18 mouse cellular contexts compared by ENCODE assay signal in genomic region chr8:9095980-9096379, GRCm38 (mm10).
DNase-seq lines count a peak whose midpoint lies in the region; ATAC-seq and TF ChIP-seq lines count a peak whose summit lies in the region.
"Had no signal": no experiment of that assay in that cellular context is flagged by ENCODE, and none has a peak within 500 bp of the region (broad histone marks: within the 10 kb centered on the region; RNA-seq: fewer than 3 reads in every experiment).

No protein-coding gene starts in this region.

- H3K9me3 ChIP-seq in MEL (replicated peaks; ENCODE audit: insufficient read depth, low read length), result no peaks in the 10 kb centered on the region
- no peaks in the 10 kb centered on the region for H3K9me3 ChIP-seq in lung, postnatal 0 days (ENCODE audit: low read length)
- H3K9me3 ChIP-seq in hindbrain, embryonic 14.5 days (ENCODE audit: control insufficient read depth, low read length), result no peaks in the 10 kb centered on the region
- H3K9me3 ChIP-seq: forebrain, embryonic 15.5 days; hindbrain, embryonic 10.5 days; liver, embryonic 15.5 days; midbrain, embryonic 13.5 days; neural tube, embryonic 13.5 days had no signal

- no peak for TF ChIP-seq RAD21 in MEL (IDR thresholded peaks at IDR 0.05; ENCODE audit: low read depth, low read length)

- no peak for TF ChIP-seq EP300 in MEL (IDR thresholded peaks at IDR 0.05; ENCODE audit: low read depth in 1 of 2, low read length in 2 of 2)
- TF ChIP-seq EP300 in lung, postnatal 0 days (IDR thresholded peaks at IDR 0.05), result peak; percentile 67; the same call in 1 of the 2 replicates

- H3K27me3 ChIP-seq in MEL (ENCODE audit: control insufficient read depth in 1 of 2, insufficient read depth in 2 of 2, low read length in 2 of 2), result no peaks in the 10 kb centered on the region
- H3K27me3 ChIP-seq in lung, postnatal 0 days (replicated peaks; ENCODE audit: insufficient read depth, low read length), result no peaks in the 10 kb centered on the region
- H3K27me3 ChIP-seq in hindbrain, embryonic 14.5 days (ENCODE audit: control insufficient read depth, insufficient read depth, low read length), result no peaks in the 10 kb centered on the region
- H3K27me3 ChIP-seq: forebrain, embryonic 15.5 days; liver, embryonic 15.5 days; midbrain, embryonic 13.5 days; neural tube, embryonic 13.5 days had no signal

- no peaks in the 10 kb centered on the region for H3K36me3 ChIP-seq in MEL (ENCODE audit: control insufficient read depth in 1 of 2, insufficient read depth in 2 of 2, low read length in 2 of 2)
- no peaks in the 10 kb centered on the region for H3K36me3 ChIP-seq in lung, postnatal 0 days (ENCODE audit: insufficient read depth, low read length)
- H3K36me3 ChIP-seq in hindbrain, embryonic 14.5 days (replicated peaks; ENCODE audit: control insufficient read depth, insufficient read depth), result no peaks in the 10 kb centered on the region
- H3K36me3 ChIP-seq: forebrain, embryonic 15.5 days; hindbrain, embryonic 10.5 days; liver, embryonic 15.5 days; midbrain, embryonic 13.5 days; neural tube, embryonic 13.5 days had no signal

- intact Hi-C loops in heart, postnatal 10 days (cut with DNase I), result no loop called here

- H3K27ac ChIP-seq in MEL (ENCODE audit: control insufficient read depth, low read depth, low read length), result no peak overlapping the region
- no peak overlapping the region for H3K27ac ChIP-seq in lung, postnatal 0 days (ENCODE audit: low read length)
- H3K27ac ChIP-seq in hindbrain, embryonic 14.5 days, result no peak overlapping the region
- H3K27ac ChIP-seq: forebrain, embryonic 15.5 days; hindbrain, embryonic 10.5 days; liver, embryonic 15.5 days; midbrain, embryonic 13.5 days; neural tube, embryonic 13.5 days had no signal

- H3K79me2 ChIP-seq in MEL (ENCODE audit: control insufficient read depth, insufficient read depth, low read length, poor library complexity), result no peaks in the 10 kb centered on the region

- no peak overlapping the region for H3K4me2 ChIP-seq in lung, postnatal 0 days (replicated peaks; ENCODE audit: low read depth, low read length)
- no peak overlapping the region for H3K4me2 ChIP-seq in hindbrain, embryonic 14.5 days (replicated peaks)
- H3K4me2 ChIP-seq: forebrain, embryonic 15.5 days; liver, embryonic 15.5 days; midbrain, embryonic 13.5 days; neural tube, embryonic 13.5 days had no signal

- DNase-seq in heart, postnatal 10 days, result peak; percentile 2 to 7
- no peak for DNase-seq in heart, adult 11 months
- peak; percentile 1 for DNase-seq in MEL (ENCODE audit: low read depth, low spot score)
- DNase-seq in kidney, adult 9 months, result peak; percentile 73
- peak; percentile 48 for DNase-seq in lung, postnatal 0 days (ENCODE audit: low spot score)
- DNase-seq in hindbrain, embryonic 14.5 days (ENCODE audit: low spot score), result no peak
- DNase-seq in cerebellum, postnatal 4 days (ENCODE audit: low spot score in 2 of 2), result no peak
- DNase-seq in frontal cortex, postnatal 25 days (ENCODE audit: low spot score in 2 of 2), result no peak
- DNase-seq: adrenal gland, adult 8-10 months; B cell, adult 2 months; cerebellum, postnatal 10 days; embryo, embryonic 11 days; thymus, postnatal 25 days had no signal

- no peak overlapping the region for H3K4me3 ChIP-seq in MEL (ENCODE audit: control insufficient read depth in 1 of 2, insufficient read depth in 1 of 2, low read depth in 2 of 2, low read length in 2 of 2)
- H3K4me3 ChIP-seq in lung, postnatal 0 days (ENCODE audit: low read depth, low read length), result no peak overlapping the region
- no peak overlapping the region for H3K4me3 ChIP-seq in hindbrain, embryonic 14.5 days (replicated peaks; ENCODE audit: low read length)
- H3K4me3 ChIP-seq: forebrain, embryonic 15.5 days; hindbrain, embryonic 10.5 days; liver, embryonic 15.5 days; midbrain, embryonic 13.5 days; neural tube, embryonic 13.5 days had no signal

- 38% methylated on average over 5 of the region's 5 CpGs for WGBS in lung, postnatal 0 days
- WGBS in hindbrain, embryonic 14.5 days, result 80% methylated on average over 5 of the region's 5 CpGs

- peak; percentile 73 for ATAC-seq in lung, postnatal 0 days
- no peak for ATAC-seq in hindbrain, embryonic 14.5 days (ENCODE audit: low FRiP score)
- ATAC-seq: forebrain, embryonic 15.5 days; midbrain, embryonic 13.5 days had no signal

- H3K9ac ChIP-seq in MEL (ENCODE audit: control insufficient read depth, low read depth, low read length, poor library complexity, severe bottlenecking), result no peak overlapping the region
- H3K9ac ChIP-seq in lung, postnatal 0 days (replicated peaks; ENCODE audit: low read depth), result no peak overlapping the region
- H3K9ac ChIP-seq in hindbrain, embryonic 14.5 days, result no peak overlapping the region
- H3K9ac ChIP-seq: forebrain, embryonic 15.5 days; liver, embryonic 15.5 days; midbrain, embryonic 13.5 days; neural tube, embryonic 13.5 days had no signal

- TF ChIP-seq POLR2A in MEL (IDR thresholded peaks at IDR 0.05; ENCODE audit: control insufficient read depth in 1 of 2, insufficient read depth in 1 of 2, low read depth in 1 of 2, low read length in 2 of 2, poor library complexity in 1 of 2), result no peak

- TF ChIP-seq CTCF in MEL (IDR thresholded peaks at IDR 0.05 in 2 of 3, conservative IDR thresholded peaks at IDR 0.05 in 1 of 3; ENCODE audit: control insufficient read depth in 1 of 3, insufficient read depth in 1 of 3, low read depth in 2 of 3, low read length in 3 of 3, poor library complexity in 1 of 3, severe bottlenecking in 1 of 3), result no peak
- no peak for TF ChIP-seq CTCF in lung, postnatal 0 days (IDR thresholded peaks at IDR 0.05)

- H3K4me1 ChIP-seq in MEL (ENCODE audit: control insufficient read depth in 1 of 2, insufficient read depth in 2 of 2, low read length in 2 of 2), result no peaks in the 10 kb centered on the region
- no peaks in the 10 kb centered on the region; the same call in 1 of the 2 replicates for H3K4me1 ChIP-seq in lung, postnatal 0 days (ENCODE audit: insufficient read depth, low read depth, low read length)
- H3K4me1 ChIP-seq in hindbrain, embryonic 14.5 days (replicated peaks; ENCODE audit: control insufficient read depth, insufficient read depth, low read length), result no peaks in the 10 kb centered on the region
- H3K4me1 ChIP-seq: forebrain, embryonic 15.5 days; liver, embryonic 15.5 days; midbrain, embryonic 13.5 days; neural tube, embryonic 13.5 days had no signal

TF ChIP-seq in MEL, 35 proteins besides CTCF, POLR2A, EP300 and RAD21:
- TF ChIP-seq MEF2A (IDR thresholded peaks at IDR 0.05; ENCODE audit: extremely low read depth, insufficient replicate concordance, low read depth, low read length, poor library complexity, severe bottlenecking) (no peak), CHD2 (IDR thresholded peaks at IDR 0.05; ENCODE audit: low read length) (no peak), USF2 (IDR thresholded peaks at IDR 0.05; ENCODE audit: borderline replicate concordance in 1 of 2, insufficient read depth in 1 of 2, low read depth in 1 of 2, low read length in 2 of 2) (no peak), NELFE (IDR thresholded peaks at IDR 0.05; ENCODE audit: low read depth, low read length) (no peak), MXI1 (IDR thresholded peaks at IDR 0.05; ENCODE audit: low read depth, low read length) (no peak), ETS1 (IDR thresholded peaks at IDR 0.05; ENCODE audit: low read depth, low read length) (no peak), E2F4 (IDR thresholded peaks at IDR 0.05; ENCODE audit: borderline replicate concordance, low read depth, low read length) (no peak), ZNF384 (IDR thresholded peaks at IDR 0.05; ENCODE audit: low read depth, low read length) (no peak), ZKSCAN1 (IDR thresholded peaks at IDR 0.05; ENCODE audit: low read depth, low read length) (no peak), TBP (IDR thresholded peaks at IDR 0.05; ENCODE audit: low read depth, low read length) (no peak), GABPA (IDR thresholded peaks at IDR 0.05; ENCODE audit: low read depth, low read length) (no peak), RCOR1 (IDR thresholded peaks at IDR 0.05; ENCODE audit: low read depth, low read length) (no peak), ZMIZ1 (IDR thresholded peaks at IDR 0.05; ENCODE audit: low read depth, low read length) (no peak), GATA1 (IDR thresholded peaks at IDR 0.05; ENCODE audit: low read depth, low read length) (no peak), BHLHE40 (IDR thresholded peaks at IDR 0.05; ENCODE audit: borderline replicate concordance, low read depth, low read length) (no peak), SIN3A (IDR thresholded peaks at IDR 0.05; ENCODE audit: low read length) (no peak), POLR2AphosphoS2 (IDR thresholded peaks at IDR 0.05; ENCODE audit: low read length) (no peak), TCF12 (IDR thresholded peaks at IDR 0.05; ENCODE audit: low read depth, low read length) (no peak), MAX (IDR thresholded peaks at IDR 0.05; ENCODE audit: low read length) (no peak)
TF ChIP-seq in MEL: peak in this region for 0.

Comparison
In these comparisons a context has a peak if more than half of its experiments do, and no peak if none do; other contexts are left out.
1. DNase-seq: peak in heart, postnatal 10 days (2 of 2), MEL (single experiment), kidney, adult 9 months (single experiment) and lung, postnatal 0 days (single experiment); none in heart, adult 11 months (single experiment), hindbrain, embryonic 14.5 days (single experiment), cerebellum, postnatal 4 days (0 of 2) and frontal cortex, postnatal 25 days (0 of 2).